Mouse (Mus musculus): Measurements from ENCODE around the gene Tbc1d16. TPM values are rescaled to one million over a fixed set of nuclear protein-coding genes. Genes with fewer than 3 reads are reported as not detected.

Gene Tbc1d16
- total RNA-seq, 2 experiments from 2014 or later: 0.09 to 0.38 TPM

DNA sequence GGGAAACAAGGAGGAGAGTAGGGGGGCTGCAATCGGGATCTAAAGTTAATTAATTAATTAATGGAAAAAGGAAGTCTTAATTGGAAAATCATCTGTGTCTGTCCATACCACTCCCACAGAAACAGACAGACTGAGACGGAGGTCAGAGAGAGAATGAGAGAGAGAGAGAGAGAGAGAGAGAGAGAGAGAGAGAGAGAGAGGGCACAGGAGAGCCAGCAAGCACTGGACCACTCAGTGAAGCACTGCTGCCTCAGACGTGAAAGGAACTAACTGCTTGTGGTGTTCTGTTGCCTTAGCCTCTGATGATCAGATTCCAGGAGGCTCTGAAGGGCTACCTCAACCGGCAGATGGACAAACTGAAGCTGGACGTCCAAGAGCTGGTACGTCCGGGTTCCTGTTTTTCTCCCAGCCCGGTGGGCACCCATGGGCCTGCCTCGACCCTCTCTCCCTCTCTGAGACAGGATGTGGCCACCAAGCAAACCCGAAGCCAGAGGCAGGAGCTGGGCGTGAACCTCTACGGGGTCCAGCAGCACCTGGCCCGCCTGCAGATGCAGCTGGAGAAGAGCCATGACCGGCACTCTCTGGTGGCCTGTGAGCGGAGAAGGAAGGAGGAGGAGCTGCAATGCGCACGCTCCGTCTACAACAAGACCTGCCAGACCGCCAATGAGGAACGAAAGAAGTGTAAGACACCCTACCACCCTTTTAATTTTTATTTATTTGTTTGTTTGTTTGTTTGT, 9.4 kb upstream of the Tbc1d16 start:
- no peak for ATAC-seq (replicated peaks; ENCODE audit: low FRiP score, poor library complexity, severe bottlenecking)

DNA sequence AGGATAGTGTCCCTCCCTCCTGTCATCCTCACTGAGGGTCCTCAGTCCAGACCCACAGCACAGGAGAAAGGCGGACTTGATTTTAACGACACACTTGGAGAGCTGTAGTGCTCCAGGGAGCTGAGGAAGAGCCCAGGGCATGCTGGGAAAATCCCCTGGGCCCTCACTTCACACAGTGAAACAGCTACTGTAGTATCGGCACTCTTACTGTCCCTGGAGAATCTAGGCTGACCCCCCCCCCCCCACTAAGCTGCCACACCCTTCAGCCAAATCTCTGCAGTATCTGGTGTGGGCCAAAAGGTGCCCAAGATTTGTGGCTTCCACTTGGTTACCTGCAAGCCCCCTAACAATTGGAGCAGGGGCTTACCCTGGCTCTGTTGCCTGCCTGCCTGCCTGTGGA, 8.7 kb upstream of the Tbc1d16 start:
- no peak for ATAC-seq (replicated peaks; ENCODE audit: low FRiP score, poor library complexity, severe bottlenecking)

GRCm38 (mm10) chr11:119236354-119236753, 8.1 kb upstream of the Tbc1d16 start:
- ATAC-seq (replicated peaks; ENCODE audit: low FRiP score, poor library complexity, severe bottlenecking): no peak

DNA sequence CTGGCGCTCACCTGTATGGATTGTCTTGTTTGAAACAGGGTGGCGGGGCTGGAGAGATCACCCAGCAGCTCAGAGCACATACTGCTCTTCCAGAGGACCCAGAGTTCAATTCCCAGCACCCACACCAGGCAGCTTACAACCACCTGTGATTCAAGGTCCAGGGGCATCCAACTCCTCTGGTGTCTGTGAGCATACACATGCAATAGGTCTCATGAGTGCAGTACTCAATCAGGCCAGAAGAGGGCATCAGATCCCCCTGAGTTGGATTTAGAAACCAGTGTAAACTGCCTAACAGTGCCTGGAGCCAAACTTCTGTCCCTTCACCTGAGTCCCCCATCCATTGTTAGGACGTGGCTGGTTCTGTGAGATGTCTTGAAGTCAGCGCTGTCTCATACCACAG, 7.3 kb upstream of the Tbc1d16 start:
- peak; percentile 73 for ATAC-seq (replicated peaks; ENCODE audit: low FRiP score, poor library complexity, severe bottlenecking)

DNA sequence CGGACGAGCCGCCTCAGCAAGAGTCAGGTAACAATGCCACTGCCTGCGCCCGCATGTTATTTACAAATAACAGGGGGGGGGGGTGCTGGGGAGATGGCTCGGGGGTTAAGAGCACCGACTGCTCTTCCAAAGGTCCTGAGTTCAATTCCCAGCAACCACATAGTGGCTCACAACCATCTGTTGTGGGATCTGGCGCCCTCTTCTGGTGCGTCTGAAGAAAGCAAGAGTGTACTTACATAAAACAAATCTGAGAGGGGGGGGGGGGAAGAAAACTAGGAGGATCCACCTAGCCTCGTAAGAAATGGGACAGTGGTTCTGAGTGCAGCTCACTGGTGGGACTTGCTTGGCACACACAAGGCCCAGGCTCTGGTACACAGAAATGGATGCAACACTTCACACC, 6.5 kb upstream of the Tbc1d16 start:
- ATAC-seq (replicated peaks; ENCODE audit: low FRiP score, poor library complexity, severe bottlenecking): no peak

GRCm38 (mm10) chr11:119228846-119229626, 737 bp upstream of the Tbc1d16 start:
- ATAC-seq (replicated peaks; ENCODE audit: low FRiP score, poor library complexity, severe bottlenecking): no peak

GRCm38 (mm10) chr11:119227591-119227990, 708 bp downstream of the Tbc1d16 start:
- ATAC-seq (replicated peaks; ENCODE audit: low FRiP score, poor library complexity, severe bottlenecking): no peak

GRCm38 (mm10) chr11:119225634-119226033, 2.7 kb downstream of the Tbc1d16 start:
- no peak for ATAC-seq (replicated peaks; ENCODE audit: low FRiP score, poor library complexity, severe bottlenecking)

DNA sequence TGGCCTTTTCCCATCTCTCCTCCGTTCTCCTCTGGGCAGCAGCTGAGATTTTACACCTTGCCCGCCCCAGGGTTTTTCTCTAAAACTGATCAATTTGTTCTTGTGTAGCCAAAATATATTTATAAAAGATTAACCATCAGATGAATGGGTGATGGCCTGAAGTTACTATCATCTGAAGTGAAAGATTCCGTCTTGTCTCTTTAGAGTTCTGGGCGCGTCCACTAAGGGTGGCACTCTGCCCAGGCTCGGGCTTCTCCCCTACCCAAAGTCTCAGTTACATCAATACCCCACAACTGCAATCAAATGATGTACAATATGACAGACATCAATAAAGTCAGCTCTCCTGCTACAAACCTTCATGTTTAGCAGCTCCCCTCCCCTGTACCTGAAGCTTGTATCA, 3.4 kb downstream of the Tbc1d16 start:
- ATAC-seq (replicated peaks; ENCODE audit: low FRiP score, poor library complexity, severe bottlenecking): no peak

GRCm38 (mm10) chr11:119223124-119223890, 5.0 kb downstream of the Tbc1d16 start:
- ATAC-seq (replicated peaks; ENCODE audit: low FRiP score, poor library complexity, severe bottlenecking): no peak

DNA sequence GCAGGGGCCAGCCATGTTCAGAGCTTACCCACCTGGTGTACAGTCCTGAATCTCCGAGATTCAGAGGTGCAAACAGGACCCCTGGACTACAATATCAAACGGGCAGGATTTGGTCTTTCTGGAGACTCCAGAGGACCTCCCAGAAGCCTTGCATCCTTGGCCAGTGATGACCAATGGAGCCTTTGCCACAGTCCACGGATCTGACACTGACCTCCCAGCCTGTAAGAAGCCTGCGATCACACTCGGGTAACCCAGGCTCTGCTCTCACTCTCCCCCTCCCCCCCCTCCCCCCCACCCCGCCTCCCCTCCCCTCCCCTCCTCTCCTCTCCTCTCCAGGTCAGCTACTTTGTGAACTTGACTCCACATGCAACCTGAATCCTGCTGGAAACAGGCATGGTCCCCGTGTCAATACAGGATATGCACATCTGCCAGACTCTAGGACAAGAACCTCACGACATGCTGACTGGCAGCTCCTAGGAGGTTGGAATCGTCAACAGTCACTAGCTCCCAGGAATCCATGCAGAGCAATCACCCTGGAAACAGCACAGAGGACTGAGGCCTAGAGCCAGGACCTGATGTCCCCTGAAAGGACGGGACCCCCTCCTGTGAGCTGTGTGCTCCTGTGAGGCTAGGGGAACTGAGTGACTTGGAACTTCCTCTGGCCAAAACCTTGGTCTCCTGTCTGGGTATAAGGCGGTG, 6.3 kb downstream of the Tbc1d16 start:
- no peak for ATAC-seq (replicated peaks; ENCODE audit: low FRiP score, poor library complexity, severe bottlenecking)

DNA sequence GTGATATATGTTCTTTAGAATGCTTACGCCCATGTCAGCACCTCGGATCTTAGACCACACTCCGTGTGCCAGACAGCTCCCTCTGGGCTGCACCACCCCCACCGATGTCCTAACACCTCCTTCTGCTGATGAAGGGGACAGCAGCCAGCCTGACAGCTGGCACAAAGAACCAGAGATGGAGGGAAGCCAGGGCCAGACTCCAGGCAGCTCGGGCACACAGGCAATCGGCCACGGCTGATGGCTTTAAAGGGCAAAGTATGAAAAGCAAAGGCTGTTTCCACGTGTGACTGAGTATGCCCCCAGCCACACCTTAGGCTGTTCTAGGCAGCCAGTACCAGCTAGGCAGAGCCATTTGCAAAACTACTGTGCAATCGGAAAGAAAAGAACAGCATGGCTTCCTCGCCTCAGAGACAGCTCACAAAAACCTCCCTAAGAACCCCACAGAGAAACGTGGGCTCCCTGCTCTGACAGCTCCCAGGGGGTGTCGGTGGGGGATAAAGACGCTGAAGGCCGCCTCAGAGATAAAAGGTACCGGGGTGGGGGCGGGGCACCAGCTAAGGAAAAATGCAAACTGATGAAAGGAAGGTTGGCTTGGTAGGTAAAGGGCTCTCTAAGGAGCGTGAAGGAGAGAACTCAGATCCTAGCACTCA, 8.4 kb downstream of the Tbc1d16 start:
- no peak for ATAC-seq (replicated peaks; ENCODE audit: low FRiP score, poor library complexity, severe bottlenecking)

DNA sequence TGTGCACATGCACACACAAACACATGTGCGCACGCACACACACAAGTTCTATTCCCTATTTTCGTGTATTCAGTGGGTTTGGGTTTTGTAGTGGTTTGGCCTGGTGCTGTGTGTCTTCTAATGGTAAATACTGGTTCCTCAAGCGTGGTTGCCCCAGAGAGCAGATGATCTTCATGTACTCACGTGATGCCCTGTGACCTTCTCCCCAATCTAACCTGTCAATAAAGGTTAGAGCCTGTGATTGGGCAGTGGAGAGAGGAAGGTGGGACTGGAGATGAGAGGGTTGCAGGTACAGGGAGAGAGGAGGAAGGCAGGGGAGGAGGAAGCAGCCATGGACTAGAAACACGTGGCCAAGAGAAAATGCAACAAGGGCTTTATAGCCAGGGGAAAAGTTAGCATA, 10.4 kb downstream of the Tbc1d16 start:
- no peak for ATAC-seq (replicated peaks; ENCODE audit: low FRiP score, poor library complexity, severe bottlenecking)

- ATAC-seq (replicated peaks; ENCODE audit: low FRiP score, poor library complexity, severe bottlenecking): no peak
Measured at GRCm38 (mm10) chr11:119215905-119216507, 12.3 kb downstream of the Tbc1d16 start.

DNA sequence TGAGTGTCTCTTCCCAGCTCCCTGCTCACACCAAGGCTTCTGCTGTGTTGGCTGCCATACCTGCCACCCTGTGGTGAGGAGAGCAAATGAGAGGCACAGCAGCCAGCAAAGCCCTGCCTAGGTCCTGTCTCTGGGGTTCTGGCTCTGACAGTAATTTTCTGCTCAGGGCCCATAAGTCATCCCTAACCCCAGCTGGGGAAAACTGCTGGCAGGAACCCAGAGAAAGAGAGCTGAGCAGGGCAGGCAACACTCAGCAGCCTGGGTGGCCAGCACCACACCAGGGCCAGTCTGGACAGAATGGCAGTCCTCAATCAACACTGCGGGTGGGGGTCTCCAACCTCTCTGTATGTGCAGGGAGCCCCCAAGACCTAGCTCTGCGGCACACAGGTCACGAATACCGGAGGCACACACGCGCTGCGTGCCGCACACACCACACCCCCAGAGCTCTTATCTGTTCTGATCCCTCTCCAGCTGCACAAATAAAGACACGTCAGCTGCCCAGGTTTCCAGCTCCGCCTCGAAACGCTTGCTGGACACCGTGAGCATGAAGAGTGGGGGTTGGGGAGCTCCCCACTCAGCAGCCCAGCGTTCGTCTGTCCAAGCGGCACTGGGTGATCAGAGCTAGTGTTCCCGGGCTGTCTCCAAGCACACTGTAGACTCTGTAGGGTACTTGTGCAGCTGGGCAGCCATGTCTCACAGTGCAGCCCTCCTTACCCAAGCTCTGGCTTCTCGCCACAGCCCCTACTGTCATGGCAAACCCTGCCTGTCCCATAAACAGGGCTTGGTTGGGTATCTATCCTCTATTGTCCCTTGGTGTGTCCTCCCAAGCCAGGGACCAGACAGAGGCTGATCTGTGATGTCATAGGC, 13.0 kb downstream of the Tbc1d16 start:
- ATAC-seq (replicated peaks; ENCODE audit: low FRiP score, poor library complexity, severe bottlenecking): no peak

GRCm38 (mm10) chr11:119213166-119213885, 15.0 kb downstream of the Tbc1d16 start:
- ATAC-seq (replicated peaks; ENCODE audit: low FRiP score, poor library complexity, severe bottlenecking): no peak

DNA sequence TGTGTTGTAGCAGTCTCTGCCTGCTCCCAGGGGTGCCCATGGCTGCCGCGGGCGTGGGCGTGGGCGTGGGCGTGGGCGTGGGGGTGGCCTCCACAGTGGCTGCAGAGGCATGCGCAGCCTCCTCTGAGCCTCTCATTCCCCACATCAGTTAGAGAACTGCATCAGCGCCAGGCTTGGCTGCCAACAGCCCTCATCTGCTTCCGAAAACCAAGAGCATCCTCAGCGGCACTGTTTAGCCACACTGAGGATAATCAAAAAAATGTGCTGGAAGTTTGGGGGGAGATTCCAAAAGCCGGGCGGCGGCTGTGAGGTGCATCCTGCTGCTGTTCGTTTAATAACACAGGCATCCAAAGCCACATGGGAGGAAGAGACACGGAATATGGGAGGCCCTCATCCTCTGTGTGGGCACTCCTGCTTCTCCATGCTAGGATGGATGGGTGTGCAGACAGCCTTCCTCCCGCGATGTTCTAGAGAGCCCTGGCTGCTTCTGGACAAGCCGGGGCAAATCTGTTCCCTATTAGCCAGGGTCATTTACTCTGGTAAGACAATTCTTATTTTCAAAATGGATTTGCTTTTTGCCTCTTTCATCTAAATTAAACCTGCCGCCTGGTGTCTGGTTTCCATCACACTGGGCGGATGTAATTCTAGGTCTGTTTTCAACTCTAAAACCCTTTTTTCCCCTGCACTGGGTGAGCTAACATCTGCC, 16.5 kb downstream of the Tbc1d16 start:
- no peak for ATAC-seq (replicated peaks; ENCODE audit: low FRiP score, poor library complexity, severe bottlenecking)
